Mouse (Mus musculus): ENCODE results near the gene Pla2g2d.
"Not testable (repeated sequence)": the region's sequence is repeated elsewhere in the genome, so short reads cannot be mapped to it uniquely, and the experiment has no call there.

The Pla2g2d gene

GRCm38 (mm10) chr4:138785721-138786120 lies 10.2 kb downstream of the Pla2g2d start:
- no peak for DNase-seq

- peak; percentile 57 for DNase-seq
Measured at GRCm38 (mm10) chr4:138786141-138786540, 10.6 kb downstream of the Pla2g2d start.

- no peak for DNase-seq
Measured at GRCm38 (mm10) chr4:138788381-138788780, 12.8 kb downstream of the Pla2g2d start.

- DNase-seq = no peak
Measured at GRCm38 (mm10) chr4:138791452-138791851, 15.9 kb downstream of the Pla2g2d start.

GRCm38 (mm10) chr4:138792599-138792998 lies 17.1 kb downstream of the Pla2g2d start:
- no peak for DNase-seq

GRCm38 (mm10) chr4:138793276-138793675 lies 17.7 kb downstream of the Pla2g2d start:
- DNase-seq = peak; percentile 74

- no peak for DNase-seq
Measured at GRCm38 (mm10) chr4:138794344-138794743, 18.8 kb downstream of the Pla2g2d start.

- no peak for DNase-seq
Measured at GRCm38 (mm10) chr4:138796513-138797216, 21.1 kb downstream of the Pla2g2d start.

- DNase-seq = peak; percentile 76
Measured at GRCm38 (mm10) chr4:138797217-138797570, 21.7 kb downstream of the Pla2g2d start.

- DNase-seq = no peak
Measured at GRCm38 (mm10) chr4:138800134-138800744, 24.7 kb downstream of the Pla2g2d start.

- peak; percentile 71 for DNase-seq
Measured at GRCm38 (mm10) chr4:138801631-138802030, 26.1 kb downstream of the Pla2g2d start.

- DNase-seq = no peak
Measured at GRCm38 (mm10) chr4:138802917-138803316, 27.4 kb downstream of the Pla2g2d start.

- DNase-seq = no peak
Measured at GRCm38 (mm10) chr4:138805248-138805647, 29.7 kb downstream of the Pla2g2d start.

- no peak for DNase-seq
Measured at GRCm38 (mm10) chr4:138806160-138806559, 30.6 kb downstream of the Pla2g2d start.

GRCm38 (mm10) chr4:138806920-138807541 lies 31.5 kb downstream of the Pla2g2d start:
- no peak for DNase-seq

- no peak for DNase-seq
Measured at GRCm38 (mm10) chr4:138816166-138816565, 40.6 kb downstream of the Pla2g2d start.

GRCm38 (mm10) chr4:138817736-138818135 lies 42.2 kb downstream of the Pla2g2d start:
- no peak for DNase-seq

GRCm38 (mm10) chr4:138819101-138819500 lies 43.6 kb downstream of the Pla2g2d start:
- DNase-seq = no peak

- DNase-seq = no peak
Measured at GRCm38 (mm10) chr4:138821036-138821435, 45.5 kb downstream of the Pla2g2d start.

GRCm38 (mm10) chr4:138824161-138824560 lies 48.6 kb downstream of the Pla2g2d start:
- not testable (repeated sequence) for DNase-seq

- no peak for DNase-seq
Measured at GRCm38 (mm10) chr4:138824660-138825059, 49.1 kb downstream of the Pla2g2d start.

GRCm38 (mm10) chr4:138825751-138826567 lies 50.4 kb downstream of the Pla2g2d start:
- DNase-seq = no peak

GRCm38 (mm10) chr4:138827147-138827546 lies 51.6 kb downstream of the Pla2g2d start:
- DNase-seq = no peak

Data from right cerebral cortex, adult 18-20 months (tissue).